Mouse (Mus musculus) myocyte (in vitro differentiated cells): ENCODE data around the gene Il1b. TPM values are rescaled to one million over a fixed set of nuclear protein-coding genes. Genes with fewer than 3 reads are reported as not detected.

ENCODE experiments used
- H3K27me3 ChIP-seq: one replicate; pipeline ENCODE4 v1.6.1; 2011; ENCODE audit not compliant: control insufficient read depth, insufficient read depth, insufficient read length
- H3K36me3 ChIP-seq: one replicate; pipeline ENCODE4 v1.6.1; 2011; ENCODE audit not compliant: control insufficient read depth, insufficient read depth
- H3K4me2 ChIP-seq: one replicate; pipeline ENCODE4 v1.6.1; 2011; ENCODE audit warnings: low read depth, control low read depth
- H3K4me3 ChIP-seq: one replicate; pipeline ENCODE4 v1.5.1; 2011; ENCODE audit warnings: mild to moderate bottlenecking, control low read depth, moderate library complexity
- H3K79me2 ChIP-seq: one replicate; pipeline ENCODE4 v1.6.1; 2011; ENCODE audit not compliant: control insufficient read depth, insufficient read depth
- H3ac ChIP-seq: one replicate; pipeline ENCODE4 v1.6.1; 2011; ENCODE audit not compliant: control insufficient read depth, insufficient read length
- CEBPB ChIP-seq: IDR thresholded peaks from 2 replicates; pipeline ENCODE4 v1.6.1; 2011; ENCODE audit warnings: mild to moderate bottlenecking, moderate library complexity; ENCODE audit not compliant: poor library complexity, insufficient read depth, severe bottlenecking
- E2F4 ChIP-seq: IDR thresholded peaks from one replicate; pipeline ENCODE4 v1.6.1; 2011; ENCODE audit warnings: mild to moderate bottlenecking, control low read depth, moderate library complexity; ENCODE audit not compliant: insufficient read depth
- MAX ChIP-seq: IDR thresholded peaks from one replicate; pipeline ENCODE4 v1.6.1; 2011; ENCODE audit warnings: low read depth, mild to moderate bottlenecking, control low read depth
- MYOD1 ChIP-seq, 3 experiments: IDR thresholded peaks; one replicate each; pipeline ENCODE4 v1.6.1; 2011; ENCODE audit warnings: control low read depth in 2 of 3, low read depth in 2 of 3, mild to moderate bottlenecking in 2 of 3, moderate library complexity in 1 of 3; ENCODE audit not compliant: insufficient read length in 2 of 3, control insufficient read depth in 1 of 3
- MYOG ChIP-seq, 3 experiments: IDR thresholded peaks; one replicate each; pipeline ENCODE4 v1.6.1; 2011; ENCODE audit warnings: control low read depth in 2 of 3, low read depth in 2 of 3, mild to moderate bottlenecking in 2 of 3; ENCODE audit not compliant: insufficient read length in 2 of 3, control insufficient read depth in 1 of 3, insufficient read depth in 1 of 3
- POLR2AphosphoS2 ChIP-seq: IDR thresholded peaks from one replicate; pipeline ENCODE4 v1.6.1; 2011; ENCODE audit warnings: low read depth, control low read depth; ENCODE audit not compliant: insufficient read length
- REST ChIP-seq: IDR thresholded peaks from one replicate; pipeline ENCODE4 v1.6.1; 2011; ENCODE audit warnings: mild to moderate bottlenecking, control low read depth, moderate library complexity; ENCODE audit not compliant: insufficient read depth, insufficient read length
- SRF ChIP-seq: IDR thresholded peaks from one replicate; pipeline ENCODE4 v1.6.1; 2011; ENCODE audit warnings: low read depth; ENCODE audit not compliant: control insufficient read depth, insufficient read length
- TCF12 ChIP-seq: IDR thresholded peaks from one replicate; pipeline ENCODE4 v1.6.1; 2011; ENCODE audit warnings: mild to moderate bottlenecking, control low read depth; ENCODE audit not compliant: poor library complexity, insufficient read depth, severe bottlenecking
- TCF3 ChIP-seq: IDR thresholded peaks from one replicate; pipeline ENCODE4 v1.6.1; 2011; ENCODE audit warnings: low read depth, control low read depth; ENCODE audit not compliant: insufficient read length
- USF1 ChIP-seq: IDR thresholded peaks from one replicate; pipeline ENCODE4 v1.6.1; 2011; ENCODE audit warnings: low read depth, mild to moderate bottlenecking, control low read depth, moderate library complexity
- polyA plus RNA-seq: library from polyadenylated mRNA; unstranded; fragments of >200 nt; fragmentation: generic; extraction: Trizol; gene quantifications from one replicate; pipeline ENCODE4 v1.2.1, GENCODE M21; 2012; ENCODE audit warnings: missing spikeins

Il1b gene
- polyA plus RNA-seq, 1 experiment: 0.47 TPM

DNA sequence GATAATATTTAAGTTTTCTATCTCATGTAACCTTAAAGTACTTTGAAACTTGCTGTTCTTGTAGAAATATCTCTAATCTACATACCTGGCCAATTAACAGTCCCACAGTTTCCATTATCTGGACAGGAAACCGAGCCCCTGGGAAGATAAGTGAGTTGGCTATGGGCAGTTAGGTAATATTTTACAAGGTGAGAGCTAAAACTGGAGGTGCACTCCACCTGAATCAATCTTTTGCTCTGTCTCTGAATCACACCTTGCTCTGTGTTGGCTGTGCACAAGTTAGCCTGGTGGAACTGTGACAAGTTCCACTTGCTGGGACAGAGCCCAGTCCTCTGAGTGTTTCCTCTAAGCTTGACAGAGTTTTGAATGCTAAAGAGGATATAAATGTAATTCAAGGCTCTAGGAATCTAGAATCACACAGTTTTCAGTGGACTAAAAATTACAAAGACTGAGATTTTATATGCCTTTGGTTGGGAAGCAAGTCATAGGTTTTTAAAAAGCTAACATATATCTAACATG is 48.8 kb downstream of the Il1b start:
- no peak overlapping the region for H3K4me2 ChIP-seq
- no peak overlapping the region for H3K4me3 ChIP-seq
- H3K27me3 ChIP-seq: no peaks in the 10 kb centered on the region
- no peak overlapping the region for H3ac ChIP-seq
- no peaks in the 10 kb centered on the region for H3K36me3 ChIP-seq
- TF ChIP-seq TCF3: no peak
- TF ChIP-seq SRF: no peak
- TF ChIP-seq E2F4: no peak
- no peak for TF ChIP-seq MYOG (IDR thresholded peaks at IDR 0.05; ENCODE audit: control insufficient read depth in 1 of 3, insufficient read depth in 1 of 3, insufficient read length in 2 of 3, low read depth in 2 of 3)
- no peak for TF ChIP-seq REST
- TF ChIP-seq MAX: no peak
- no peaks in the 10 kb centered on the region for H3K79me2 ChIP-seq

DNA sequence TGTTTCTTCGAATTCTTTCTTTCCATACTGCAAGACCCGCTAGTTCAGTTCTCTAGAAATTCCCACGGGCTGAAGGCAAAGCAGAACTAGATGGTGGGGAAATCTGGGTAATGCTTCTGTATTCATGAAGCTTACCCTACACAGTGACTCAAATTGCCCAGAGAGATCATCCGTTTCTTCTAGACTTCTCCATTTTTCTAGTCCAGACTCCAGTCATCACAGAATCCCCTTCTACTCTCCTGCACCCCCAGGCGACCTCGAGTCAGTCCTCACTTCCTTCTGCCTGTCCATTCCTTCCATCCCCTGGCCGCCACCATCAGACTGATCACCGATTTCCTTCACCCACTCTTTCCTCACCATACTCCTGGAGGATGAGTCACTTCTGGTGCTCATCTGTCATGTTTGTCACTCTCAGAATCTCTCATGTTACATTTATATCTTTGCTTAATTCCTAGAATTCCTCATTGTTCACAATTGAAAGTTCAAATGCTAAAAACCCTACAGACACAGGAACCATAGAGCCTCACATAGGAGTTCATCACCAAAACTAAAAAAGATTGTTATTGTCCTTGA is 50.8 kb downstream of the Il1b start:
- H3K27me3 ChIP-seq: no peaks in the 10 kb centered on the region

DNA sequence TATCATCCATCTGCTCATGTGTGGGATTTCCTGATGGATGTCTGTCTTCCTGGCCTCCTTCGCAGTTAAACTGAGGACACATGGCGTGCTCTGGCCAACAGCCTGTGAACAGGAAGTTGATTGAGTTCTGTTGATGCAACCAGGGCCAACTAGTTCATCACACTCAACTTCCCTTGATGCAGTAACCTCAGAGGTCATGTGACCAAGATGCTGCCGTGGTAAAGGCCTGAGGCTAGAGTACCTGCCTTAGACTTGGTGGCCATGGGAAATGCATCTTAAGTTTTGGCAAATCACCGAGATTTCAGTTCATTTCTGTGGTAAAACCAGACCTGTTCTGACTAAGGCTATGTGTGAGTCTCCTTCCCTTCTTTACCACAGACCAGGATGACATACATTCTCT is 55.1 kb downstream of the Il1b start:
- Histone ChIP-seq H3K4me3 (no peak overlapping the region), H3K4me2 (no peak overlapping the region)
- peak; percentile 58 for TF ChIP-seq USF1
- no peak for TF ChIP-seq TCF12

More for the DNA sequence above, 50.8 kb downstream of the Il1b start:
- Histone ChIP-seq H3K36me3 (no peaks in the 10 kb centered on the region), H3K4me3 (no peak overlapping the region), H3ac (no peak overlapping the region), H3K4me2 (no peak overlapping the region), H3K79me2 (no peaks in the 10 kb centered on the region)
- TF ChIP-seq E2F4: no peak
- no peak for TF ChIP-seq MAX
- TF ChIP-seq CEBPB: no peak
- TF ChIP-seq MYOD1 (IDR thresholded peaks at IDR 0.05; ENCODE audit: control insufficient read depth in 1 of 3, insufficient read length in 2 of 3, low read depth in 2 of 3): peak in 2 of 3 experiments; percentile 1 to 15
- no peak for TF ChIP-seq TCF3

DNA sequence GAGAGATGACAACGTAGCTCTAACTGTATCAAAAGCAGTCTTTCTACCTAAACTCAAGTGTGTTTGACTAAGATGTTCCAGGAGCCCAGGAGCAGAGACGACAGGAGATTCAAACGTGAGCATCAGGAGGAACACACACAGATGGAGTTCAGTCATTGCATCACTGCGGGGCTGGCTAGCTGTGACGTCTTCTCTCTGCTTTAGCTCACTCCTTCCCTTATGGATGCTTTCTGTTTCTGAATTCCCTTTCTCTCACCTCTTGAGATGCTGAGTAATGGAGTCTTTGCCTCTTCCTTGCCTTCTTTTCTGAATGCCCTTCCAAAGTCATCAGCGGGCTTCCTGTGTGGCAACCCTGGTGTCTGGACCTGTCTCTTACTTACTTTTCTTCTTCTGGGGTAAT is 56.1 kb downstream of the Il1b start:
- Histone ChIP-seq H3ac (no peak overlapping the region), H3K4me3 (no peak overlapping the region), H3K36me3 (no peaks in the 10 kb centered on the region), H3K27me3 (no peaks in the 10 kb centered on the region), H3K4me2 (no peak overlapping the region), H3K79me2 (no peaks in the 10 kb centered on the region)
- TF ChIP-seq MYOD1 (IDR thresholded peaks at IDR 0.05; ENCODE audit: control insufficient read depth in 1 of 3, insufficient read length in 2 of 3, low read depth in 2 of 3): no peak
- no peak for TF ChIP-seq MYOG (IDR thresholded peaks at IDR 0.05; ENCODE audit: control insufficient read depth in 1 of 3, insufficient read depth in 1 of 3, insufficient read length in 2 of 3, low read depth in 2 of 3)
- no peak for TF ChIP-seq POLR2AphosphoS2
- no peak for TF ChIP-seq SRF
- no peak for TF ChIP-seq CEBPB

More for the DNA sequence above, 55.1 kb downstream of the Il1b start:
- no peak overlapping the region for H3ac ChIP-seq
- no peaks in the 10 kb centered on the region for H3K79me2 ChIP-seq
- H3K27me3 ChIP-seq: no peaks in the 10 kb centered on the region
- H3K36me3 ChIP-seq: no peaks in the 10 kb centered on the region

Other genes with a start within 250 kb of the Il1b start
- 36.8 TPM for gene Chchd5, start 241.4 kb downstream of the Il1b start, polyA plus RNA-seq
- gene Slc20a1, start 172.4 kb downstream of the Il1b start, polyA plus RNA-seq: 41.7 TPM
- 9.9 TPM for gene Ckap2l, start 73.9 kb downstream of the Il1b start, polyA plus RNA-seq
- not detected for gene Il1a, start 61.2 kb downstream of the Il1b start, polyA plus RNA-seq
- gene F830045P16Rik, start 165.5 kb upstream of the Il1b start, polyA plus RNA-seq: not detected
- gene Sirpa, start 221.7 kb upstream of the Il1b start, polyA plus RNA-seq: 0.53 TPM